Mouse (Mus musculus): ENCODE measurements around the gene Sult1b1.
"Not testable (repeated sequence)": the region's sequence is repeated elsewhere in the genome, so short reads cannot be mapped to it uniquely, and the experiment has no call there.

Sult1b1 gene

GRCm38 (mm10) chr5:87538111-87538510 is at the start of gene Sult1b1:
Gene Sult1b1 (minus strand): TSS chr5:87538195.
- DNase-seq (ENCODE audit: low spot score): no peak

GRCm38 (mm10) chr5:87580389-87580788 is 42.4 kb upstream of the Sult1b1 start:
- no peak for DNase-seq (ENCODE audit: low spot score)

- no peak for DNase-seq (ENCODE audit: low spot score)
These were observed 36.2 kb upstream of the Sult1b1 start for GRCm38 (mm10) chr5:87574174-87574573.

GRCm38 (mm10) chr5:87573490-87573889 is 35.5 kb upstream of the Sult1b1 start:
- no peak for DNase-seq (ENCODE audit: low spot score)

DNA sequence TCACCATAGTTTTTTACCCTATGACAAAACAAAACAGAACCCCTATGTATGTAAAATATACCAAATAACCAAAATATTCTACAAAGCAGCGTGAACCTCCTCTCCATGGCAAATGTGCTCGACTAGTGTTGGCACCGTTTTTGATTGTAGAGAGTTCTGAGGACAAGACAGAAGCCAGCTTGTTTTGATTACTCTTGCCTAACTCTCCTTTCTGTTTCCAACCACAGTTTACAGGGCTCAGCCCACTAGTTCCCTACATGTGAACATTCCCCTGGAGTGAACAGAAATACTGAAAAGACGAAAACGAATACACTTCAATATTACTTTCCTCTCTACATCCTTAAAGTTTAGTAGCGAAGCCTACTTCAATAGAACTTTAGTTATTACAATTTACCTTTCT is 34.8 kb upstream of the Sult1b1 start:
- no peak for DNase-seq (ENCODE audit: low spot score)

- no peak for DNase-seq (ENCODE audit: low spot score)
These were observed 30.9 kb upstream of the Sult1b1 start, which contains the start of gene Sult1d1 for GRCm38 (mm10) chr5:87568845-87569244. Gene Sult1d1 (minus strand): TSS chr5:87569027.

DNA sequence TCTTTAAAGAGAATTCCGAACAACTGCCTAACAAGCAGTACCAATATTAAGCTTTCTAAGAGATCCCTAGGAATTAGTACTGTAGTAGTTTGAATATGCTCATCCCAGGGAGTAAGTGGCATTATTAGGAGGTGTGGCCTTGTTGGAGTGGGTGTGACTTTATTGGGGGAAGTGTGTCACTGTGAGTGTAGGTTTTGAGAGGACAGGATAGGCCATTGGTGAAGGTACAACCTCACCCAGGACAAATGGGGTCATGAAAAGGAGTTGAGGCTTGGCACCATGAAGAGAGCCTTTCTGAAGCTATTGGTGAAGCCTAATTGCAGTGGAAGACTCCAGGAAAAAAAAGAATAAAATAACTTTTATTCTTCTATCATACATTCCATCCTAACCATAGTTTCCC is 29.3 kb upstream of the Sult1b1 start:
- DNase-seq (ENCODE audit: low spot score): no peak

GRCm38 (mm10) chr5:87562966-87563365 is 25.0 kb upstream of the Sult1b1 start:
- DNase-seq (ENCODE audit: low spot score): no peak

DNA sequence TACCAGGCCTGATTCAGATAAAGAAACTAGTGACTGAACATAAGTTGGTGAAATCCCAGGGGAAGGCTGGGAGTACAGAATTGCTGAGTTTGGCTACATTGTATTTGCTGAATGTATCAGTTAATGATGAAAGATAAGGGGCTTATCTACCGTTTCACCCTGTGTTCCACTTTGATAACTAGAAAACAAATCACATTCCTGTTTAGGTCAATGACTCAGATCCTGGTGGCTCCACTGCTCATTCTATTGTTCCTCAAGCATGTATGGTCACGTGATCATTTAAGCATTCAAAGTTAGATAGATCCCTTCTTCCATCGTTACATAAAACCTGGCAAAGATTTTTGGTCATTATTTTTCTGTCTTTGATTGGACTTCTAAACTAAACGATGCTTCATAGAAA is 24.5 kb upstream of the Sult1b1 start:
- no peak for DNase-seq (ENCODE audit: low spot score)

DNA sequence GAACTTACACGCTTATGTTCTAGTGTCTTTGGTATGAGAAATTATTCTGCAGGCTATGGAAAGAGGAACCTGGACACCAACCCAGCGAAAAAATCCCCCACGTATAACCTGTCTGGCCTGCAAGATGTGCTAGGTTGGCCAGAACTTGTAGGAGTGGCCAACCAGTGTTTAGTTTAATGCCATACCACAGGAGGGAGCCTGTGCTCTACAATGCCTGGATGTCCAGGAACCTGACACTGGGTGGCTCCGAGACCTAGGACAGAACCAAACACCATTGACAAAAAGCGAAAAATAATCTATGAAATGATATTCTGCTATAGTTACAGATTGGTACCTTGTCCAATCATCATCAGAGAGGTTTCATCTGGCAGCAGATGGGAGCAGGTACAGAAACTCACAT is 22.1 kb upstream of the Sult1b1 start:
- no peak for DNase-seq (ENCODE audit: low spot score)

DNA sequence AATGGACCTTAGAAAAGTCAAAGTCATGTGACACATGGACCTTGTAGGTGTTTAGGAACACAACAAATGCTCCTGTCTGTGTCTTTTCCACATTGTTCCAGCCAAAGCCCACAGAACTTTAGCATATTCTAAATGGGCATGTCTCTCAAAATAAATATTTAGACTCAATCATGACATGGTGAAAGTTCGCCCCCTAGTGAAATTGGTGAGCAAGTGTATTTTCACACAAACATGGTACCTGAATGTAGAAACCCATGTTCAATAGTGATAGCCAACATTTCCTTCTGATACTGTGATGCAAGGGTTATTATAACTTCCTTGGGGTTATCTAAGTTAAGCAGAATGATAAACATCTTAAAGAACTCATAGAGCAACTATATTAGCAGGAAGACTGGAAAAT is 12.9 kb upstream of the Sult1b1 start:
- no peak for DNase-seq (ENCODE audit: low spot score)

DNA sequence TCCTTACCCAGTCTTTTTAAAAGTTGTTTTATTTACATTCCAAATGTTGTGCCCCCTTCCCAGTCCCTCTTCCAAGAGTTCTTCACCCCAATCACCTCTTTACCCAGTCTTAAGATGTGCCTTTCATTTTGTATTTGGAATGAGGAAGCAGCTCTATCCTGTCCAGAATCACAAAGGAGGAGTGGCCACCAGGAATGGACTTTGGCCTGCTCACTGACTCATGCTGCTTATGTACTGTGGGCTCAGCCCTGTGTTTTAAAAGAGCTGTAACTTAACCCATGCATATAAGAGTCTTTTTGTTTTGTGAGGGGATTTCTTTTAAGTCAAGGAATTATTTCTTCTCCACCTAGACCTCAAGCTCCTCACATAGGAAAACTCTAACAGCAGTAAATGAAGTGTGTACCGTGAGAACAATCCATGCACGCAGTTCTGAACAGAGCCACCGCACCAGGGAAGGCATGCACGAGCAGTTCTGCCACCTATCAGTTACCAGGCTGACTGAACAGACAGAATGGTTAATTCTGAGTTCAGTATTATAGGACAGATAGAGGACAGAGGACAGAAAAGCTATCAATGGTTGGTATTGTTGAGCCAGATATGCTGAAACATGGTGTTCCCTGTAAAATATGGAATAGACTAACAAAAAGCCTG is 1.9 kb downstream of the Sult1b1 start:
- DNase-seq (ENCODE audit: low spot score): no peak

GRCm38 (mm10) chr5:87532288-87532687 is 5.7 kb downstream of the Sult1b1 start:
- no peak for DNase-seq (ENCODE audit: low spot score)

GRCm38 (mm10) chr5:87523561-87523960 is 14.4 kb downstream of the Sult1b1 start:
- DNase-seq (ENCODE audit: low spot score): not testable (repeated sequence)

DNA sequence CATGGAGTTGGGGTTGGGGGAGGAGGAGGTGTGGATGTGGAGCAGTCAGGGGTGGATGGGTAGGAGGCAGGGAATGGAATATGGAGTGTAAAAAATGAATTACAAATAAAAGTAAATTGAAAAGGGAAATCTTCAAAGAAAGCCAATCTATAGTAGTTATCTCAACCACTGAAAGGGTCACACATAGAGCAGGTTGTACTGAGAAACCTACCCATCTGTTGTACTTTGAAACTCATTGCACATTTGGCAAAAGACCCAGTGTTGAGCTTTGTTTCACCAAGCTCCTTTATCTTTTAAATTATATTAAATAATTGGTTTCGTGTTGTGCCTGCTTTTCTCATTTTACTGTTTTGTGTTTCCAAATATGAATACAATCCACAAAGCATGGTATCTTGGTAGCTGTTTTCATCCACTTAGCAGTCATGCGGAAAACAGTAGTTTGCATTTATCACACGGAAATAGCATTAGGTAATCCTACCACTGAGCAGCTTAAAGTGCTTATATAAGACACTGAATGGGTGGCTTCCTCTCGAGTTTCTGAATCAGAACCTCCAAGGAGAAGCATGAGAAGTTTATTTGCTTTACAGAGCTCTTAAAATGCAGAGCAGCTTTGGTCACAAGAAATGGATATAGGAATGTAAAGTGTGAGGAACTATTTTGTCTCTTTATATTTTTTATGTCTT is 32.1 kb downstream of the Sult1b1 start:
- no peak for DNase-seq (ENCODE audit: low spot score)

- no peak for DNase-seq (ENCODE audit: low spot score)
These were observed 35.3 kb downstream of the Sult1b1 start for GRCm38 (mm10) chr5:87502687-87503086.

DNA sequence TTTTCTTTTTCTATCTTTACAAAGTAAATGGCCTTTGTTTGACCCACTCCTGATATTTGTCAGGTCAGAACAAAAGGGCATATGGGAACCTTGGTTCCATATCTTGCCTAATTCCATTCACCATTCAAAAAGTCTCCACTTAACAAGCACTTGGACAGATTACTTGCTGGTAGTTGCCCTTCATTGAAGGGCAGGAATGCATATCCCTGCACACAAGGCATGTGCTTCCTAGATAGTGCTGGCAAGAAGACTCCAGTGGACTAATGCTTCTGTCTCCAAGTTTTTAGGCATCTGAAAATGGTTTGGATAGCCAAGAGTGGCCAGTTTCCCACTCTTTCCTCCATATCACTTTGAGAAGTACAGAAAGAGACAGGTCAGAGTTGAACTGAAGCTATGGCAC is 38.7 kb downstream of the Sult1b1 start:
- no peak for DNase-seq (ENCODE audit: low spot score)

GRCm38 (mm10) chr5:87498936-87499335 is 39.1 kb downstream of the Sult1b1 start:
- DNase-seq (ENCODE audit: low spot score): no peak

DNA sequence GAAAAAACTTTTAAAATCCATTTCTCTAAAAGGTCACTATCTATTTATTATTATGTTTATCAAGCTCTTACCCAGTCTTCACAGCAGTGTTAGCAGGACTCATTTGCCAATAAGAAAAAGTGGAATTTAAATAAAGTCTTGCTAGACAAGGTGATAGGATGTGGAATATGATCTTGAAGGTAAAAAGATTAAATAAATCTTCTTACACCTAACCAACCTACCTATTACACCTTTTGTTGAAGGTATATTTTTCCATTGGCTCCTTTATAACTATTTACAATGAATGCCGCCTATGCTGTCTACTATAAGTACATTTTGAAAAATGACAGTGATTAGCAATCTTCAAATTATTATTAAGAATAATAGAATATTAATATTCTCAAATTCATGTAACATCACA is 47.2 kb downstream of the Sult1b1 start, which contains the start of gene Ugt2a1:
TSS of gene Ugt2a1 (minus strand) at position 101 of the 400 bp plus-strand sequence.
- no peak for DNase-seq (ENCODE audit: low spot score)

- DNase-seq (ENCODE audit: low spot score): not testable (repeated sequence)
These were observed 51.3 kb downstream of the Sult1b1 start, which contains the start of gene Gm43638 for GRCm38 (mm10) chr5:87486706-87487105. Gene Gm43638 (minus strand): TSS chr5:87486806.

- no peak for DNase-seq (ENCODE audit: low spot score)
These were observed 55.8 kb downstream of the Sult1b1 start, which contains the start of gene Ugt2a2 for GRCm38 (mm10) chr5:87482160-87482559. Gene Ugt2a2 (minus strand): TSS chr5:87482260.
